Mouse (Mus musculus) embryo, embryonic 10 days (tissue): ENCODE measurements at regions not wholly inside any gene's neighbourhood (a gene's known extent, or its start where the extent isn't known, plus 50 kb on each side); places are given as distances from the start of the nearest gene placed in this dataset.
A peak's percentile ranks its signal among the peaks of the same experiment; 100 is the strongest.

Source experiments
- DNase-seq: peaks from one replicate; pipeline ENCODE4 v3.0.0-alpha.2; 2015; ENCODE audit warnings: low spot score

DNA sequence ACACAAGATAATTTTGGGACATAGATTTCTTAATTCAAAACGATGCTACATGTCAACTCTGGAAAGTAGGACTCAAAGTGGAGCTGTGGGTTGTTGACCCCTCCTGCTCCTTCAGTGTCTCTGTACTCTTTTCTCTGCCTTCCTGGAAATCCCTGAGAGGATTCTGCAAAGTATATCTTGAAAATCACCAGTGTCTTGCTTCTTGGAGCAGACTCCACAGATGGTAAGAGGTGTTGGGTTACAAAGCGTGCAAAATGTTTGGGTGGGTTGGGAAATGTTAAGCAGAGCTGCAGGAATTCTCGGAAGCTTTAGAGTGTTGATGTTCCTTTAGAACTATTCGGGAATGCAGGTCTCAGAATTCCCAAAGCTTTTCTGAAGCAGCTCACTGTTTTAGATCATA, 61.5 kb upstream of the Abcb5 start:
- DNase-seq, result peak; percentile 33

DNA sequence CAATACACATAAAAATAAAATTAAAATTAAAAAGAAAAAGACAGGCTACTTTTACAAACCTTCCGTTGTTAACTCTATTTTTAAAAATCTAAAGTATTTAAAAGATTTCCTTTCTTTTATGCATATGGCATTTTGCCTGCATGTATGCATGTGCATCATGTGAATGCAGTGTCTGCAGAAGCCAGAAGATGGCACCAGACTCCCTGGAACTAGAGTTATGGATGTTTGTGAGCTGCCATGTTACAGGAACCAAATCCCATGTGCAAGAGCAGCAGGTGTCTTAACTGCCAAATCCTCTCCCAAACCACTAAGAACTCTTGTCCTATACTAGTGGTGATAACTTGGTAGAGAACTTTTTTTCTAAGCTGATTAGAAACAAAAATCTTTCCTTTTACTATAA, 60.1 kb upstream of the Abcb5 start:
- peak; percentile 82 for DNase-seq

DNA sequence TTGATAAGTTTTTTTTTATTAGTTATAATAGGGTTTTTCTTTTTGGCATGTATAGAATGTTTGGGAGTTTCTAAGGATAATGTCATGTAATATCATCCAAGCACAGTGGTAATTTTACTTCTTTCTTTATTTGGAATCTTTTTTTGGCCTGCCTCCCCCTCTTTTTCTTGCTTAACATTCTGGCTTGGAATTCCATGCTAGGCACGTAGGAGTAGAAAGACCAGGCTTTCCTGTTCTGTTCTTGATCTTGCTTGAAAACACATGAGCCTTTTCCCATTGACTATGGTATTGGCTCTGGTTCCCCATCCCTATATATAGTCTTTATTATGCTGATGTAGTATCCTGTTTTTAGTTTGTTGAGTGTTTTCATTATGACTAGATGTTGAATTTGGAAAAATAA, 57.8 kb upstream of the Abcb5 start:
- no peak for DNase-seq
